Mouse (Mus musculus): ENCODE measurements around the gene Eid2b. TPM values are rescaled to one million over a fixed set of nuclear protein-coding genes. Genes with fewer than 3 reads are reported as not detected.
A peak's percentile ranks its signal among the peaks of the same experiment; 100 is the strongest.

The Eid2b gene
- total and polyA plus RNA-seq, 3 experiments: 3.2 to 5.3 TPM; not detected in 1

- H3K4me1 ChIP-seq (ENCODE audit: control insufficient read depth in 1 of 2, insufficient read depth in 2 of 2, low read length in 2 of 2): peaks cover 0 to 12% of the 10 kb centered on the region in 2 experiments; a peak in 1 of 4 replicates
- H3K79me2 ChIP-seq (ENCODE audit: control insufficient read depth, insufficient read depth, low read length, poor library complexity): no peaks in the 10 kb centered on the region
- no peak overlapping the region for H3K9ac ChIP-seq (ENCODE audit: control insufficient read depth, low read depth, low read length, poor library complexity, severe bottlenecking)
- H3K27me3 ChIP-seq (ENCODE audit: control insufficient read depth in 1 of 2, insufficient read depth in 2 of 2, low read length in 2 of 2): no peaks in the 10 kb centered on the region
- H3K27ac ChIP-seq (ENCODE audit: control insufficient read depth, low read depth, low read length): peak overlapping the region; percentile 96
- peaks cover 0 to 5% of the 10 kb centered on the region in 2 experiments; a peak in 2 of 4 replicates for H3K36me3 ChIP-seq (ENCODE audit: control insufficient read depth in 1 of 2, insufficient read depth in 2 of 2, low read length in 2 of 2)
- no peak for TF ChIP-seq NRF1 (IDR thresholded peaks at IDR 0.05; ENCODE audit: insufficient read depth, low read depth, low read length, poor library complexity, severe bottlenecking)
- no peak for TF ChIP-seq POLR2AphosphoS5 (IDR thresholded peaks at IDR 0.05; ENCODE audit: borderline replicate concordance, low read depth, low read length)
- no peak for TF ChIP-seq KAT2A (conservative IDR thresholded peaks at IDR 0.05; ENCODE audit: low read depth, low read length)
- no peak for TF ChIP-seq ETS1 (IDR thresholded peaks at IDR 0.05; ENCODE audit: low read depth, low read length)
- no peak for TF ChIP-seq MAFK (IDR thresholded peaks at IDR 0.05; ENCODE audit: borderline replicate concordance, low read depth, low read length)
- TF ChIP-seq POLR2A (IDR thresholded peaks at IDR 0.05; ENCODE audit: control insufficient read depth in 1 of 2, insufficient read depth in 1 of 2, low read depth in 1 of 2, low read length in 2 of 2, poor library complexity in 1 of 2): no peak
- no peak for TF ChIP-seq TAL1 (IDR thresholded peaks at IDR 0.05; ENCODE audit: low read length)
- TF ChIP-seq RAD21 (IDR thresholded peaks at IDR 0.05; ENCODE audit: low read depth, low read length): peak; percentile 32
- no peak for TF ChIP-seq SMC3 (IDR thresholded peaks at IDR 0.05; ENCODE audit: low read depth, low read length)
- TF ChIP-seq CTCF (IDR thresholded peaks at IDR 0.05 in 2 of 3, conservative IDR thresholded peaks at IDR 0.05 in 1 of 3; ENCODE audit: control insufficient read depth in 1 of 3, insufficient read depth in 1 of 3, low read depth in 2 of 3, low read length in 3 of 3, poor library complexity in 1 of 3, severe bottlenecking in 1 of 3): peak; percentile 62 to 73 (median 65)
- no peak for TF ChIP-seq HCFC1 (IDR thresholded peaks at IDR 0.05; ENCODE audit: low read depth, low read length)
- no peak for TF ChIP-seq POLR2AphosphoS2 (IDR thresholded peaks at IDR 0.05; ENCODE audit: low read length)
- no peak for TF ChIP-seq SIN3A (IDR thresholded peaks at IDR 0.05; ENCODE audit: low read length)
- no peak overlapping the region for H3K4me3 ChIP-seq (ENCODE audit: control insufficient read depth in 1 of 2, insufficient read depth in 1 of 2, low read depth in 2 of 2, low read length in 2 of 2)
- no peaks in the 10 kb centered on the region for H3K9me3 ChIP-seq (replicated peaks; ENCODE audit: insufficient read depth, low read length)
- DNase-seq (ENCODE audit: low read depth, low spot score): peak; percentile 61
Observed at GRCm38 (mm10) chr7:28255476-28255875, 22.1 kb upstream of the Eid2b start.

GRCm38 (mm10) chr7:28262861-28263260 is 14.7 kb upstream of the Eid2b start:
- H3K9me3 ChIP-seq (replicated peaks; ENCODE audit: insufficient read depth, low read length): no peaks in the 10 kb centered on the region
- no peak for DNase-seq (ENCODE audit: low read depth, low spot score)
- H3K4me3 ChIP-seq (ENCODE audit: control insufficient read depth in 1 of 2, insufficient read depth in 1 of 2, low read depth in 2 of 2, low read length in 2 of 2): no peak overlapping the region
- peaks cover 2 to 13% of the 10 kb centered on the region in 2 experiments; a peak in 3 of 4 replicates for H3K4me1 ChIP-seq (ENCODE audit: control insufficient read depth in 1 of 2, insufficient read depth in 2 of 2, low read length in 2 of 2)
- H3K27ac ChIP-seq (ENCODE audit: control insufficient read depth, low read depth, low read length): no peak overlapping the region
- H3K9ac ChIP-seq (ENCODE audit: control insufficient read depth, low read depth, low read length, poor library complexity, severe bottlenecking): no peak overlapping the region
- H3K27me3 ChIP-seq (ENCODE audit: control insufficient read depth in 1 of 2, insufficient read depth in 2 of 2, low read length in 2 of 2): no peaks in the 10 kb centered on the region
- TF ChIP-seq CTCF (IDR thresholded peaks at IDR 0.05 in 2 of 3, conservative IDR thresholded peaks at IDR 0.05 in 1 of 3; ENCODE audit: control insufficient read depth in 1 of 3, insufficient read depth in 1 of 3, low read depth in 2 of 3, low read length in 3 of 3, poor library complexity in 1 of 3, severe bottlenecking in 1 of 3): no peak
- peaks cover 0 to 11% of the 10 kb centered on the region in 2 experiments; a peak in 2 of 4 replicates for H3K36me3 ChIP-seq (ENCODE audit: control insufficient read depth in 1 of 2, insufficient read depth in 2 of 2, low read length in 2 of 2)
- no peaks in the 10 kb centered on the region for H3K79me2 ChIP-seq (ENCODE audit: control insufficient read depth, insufficient read depth, low read length, poor library complexity)

- Histone ChIP-seq H3K27me3 (ENCODE audit: control insufficient read depth in 1 of 2, insufficient read depth in 2 of 2, low read length in 2 of 2) (no peaks in the 10 kb centered on the region), H3K79me2 (ENCODE audit: control insufficient read depth, insufficient read depth, low read length, poor library complexity) (no peaks in the 10 kb centered on the region), H3K9ac (ENCODE audit: control insufficient read depth, low read depth, low read length, poor library complexity, severe bottlenecking) (no peak overlapping the region), H3K27ac (ENCODE audit: control insufficient read depth, low read depth, low read length) (no peak overlapping the region), H3K36me3 (ENCODE audit: control insufficient read depth in 1 of 2, insufficient read depth in 2 of 2, low read length in 2 of 2) (peaks cover 0 to 11% of the 10 kb centered on the region in 2 experiments; a peak in 2 of 4 replicates), H3K9me3 (replicated peaks; ENCODE audit: insufficient read depth, low read length) (no peaks in the 10 kb centered on the region), H3K4me1 (ENCODE audit: control insufficient read depth in 1 of 2, insufficient read depth in 2 of 2, low read length in 2 of 2) (peaks cover 2 to 13% of the 10 kb centered on the region in 2 experiments; a peak in 3 of 4 replicates), H3K4me3 (ENCODE audit: control insufficient read depth in 1 of 2, insufficient read depth in 1 of 2, low read depth in 2 of 2, low read length in 2 of 2) (no peak overlapping the region)
- peak; percentile 90 for DNase-seq (ENCODE audit: low read depth, low spot score)
- peak; percentile 95 for TF ChIP-seq MXI1 (IDR thresholded peaks at IDR 0.05; ENCODE audit: low read depth, low read length)
- peak; percentile 64; the same call in 1 of the 2 replicates for TF ChIP-seq MAX (IDR thresholded peaks at IDR 0.05; ENCODE audit: low read length)
- TF ChIP-seq CTCF (IDR thresholded peaks at IDR 0.05 in 2 of 3, conservative IDR thresholded peaks at IDR 0.05 in 1 of 3; ENCODE audit: control insufficient read depth in 1 of 3, insufficient read depth in 1 of 3, low read depth in 2 of 3, low read length in 3 of 3, poor library complexity in 1 of 3, severe bottlenecking in 1 of 3): 0 out of 6 replicates have a peak, but pooled peaks of 1 of the 3 experiments have one; percentile 3
- TF ChIP-seq POLR2AphosphoS5 (IDR thresholded peaks at IDR 0.05; ENCODE audit: borderline replicate concordance, low read depth, low read length): no peak
- TF ChIP-seq HCFC1 (IDR thresholded peaks at IDR 0.05; ENCODE audit: low read depth, low read length): peak; percentile 53; the same call in 1 of the 2 replicates
- TF ChIP-seq MEF2A (IDR thresholded peaks at IDR 0.05; ENCODE audit: extremely low read depth, insufficient replicate concordance, low read depth, low read length, poor library complexity, severe bottlenecking): no peak
- TF ChIP-seq SIN3A (IDR thresholded peaks at IDR 0.05; ENCODE audit: low read length): peak; percentile 98
- TF ChIP-seq GATA1 (IDR thresholded peaks at IDR 0.05; ENCODE audit: low read depth, low read length): no peak
- TF ChIP-seq RCOR1 (IDR thresholded peaks at IDR 0.05; ENCODE audit: low read depth, low read length): 0 out of 2 replicates have a peak, but pooled peaks have one; percentile 19
Observed at GRCm38 (mm10) chr7:28263786-28264185, 13.8 kb upstream of the Eid2b start.

Data from MEL (cell line).